Mouse (Mus musculus): ENCODE data around the gene Tspan17. TPM values are rescaled to one million over a fixed set of nuclear protein-coding genes. Genes with fewer than 3 reads are reported as not detected.

Gene Tspan17
- polyA plus RNA-seq, 2 experiments, result 0.28 to 0.58 TPM

GRCm38 (mm10) chr13:54754169-54755080 lies 34.8 kb upstream of the Tspan17 start:
- no peak for TF ChIP-seq CTCF (IDR thresholded peaks at IDR 0.05; ENCODE audit: low read depth)
- TF ChIP-seq EP300 (IDR thresholded peaks at IDR 0.05; ENCODE audit: low read depth), result no peak
- no peaks in the 10 kb centered on the region for H3K9me3 ChIP-seq (ENCODE audit: control insufficient read depth, low read length)
- WGBS (ENCODE audit: insufficient replicate concordance), result 35% methylated on average over 12 of the region's 12 CpGs
- no peak overlapping the region for H3K27ac ChIP-seq
- peaks cover 22% of the 10 kb centered on the region for H3K27me3 ChIP-seq (ENCODE audit: control insufficient read depth, insufficient read depth, low read length)
- H3K9ac ChIP-seq (replicated peaks), result no peak overlapping the region
- H3K36me3 ChIP-seq (replicated peaks; ENCODE audit: control insufficient read depth, insufficient read depth, low read depth), result no peaks in the 10 kb centered on the region
- ATAC-seq (ENCODE audit: insufficient read depth), result no peak
- DNase-seq (ENCODE audit: low read depth in 3 of 3, low spot score in 3 of 3), result no peak
- no peak overlapping the region for H3K4me3 ChIP-seq (ENCODE audit: insufficient read depth in 1 of 2, low read depth in 2 of 2, low read length in 2 of 2)
- H3K4me1 ChIP-seq (replicated peaks; ENCODE audit: control insufficient read depth in 2 of 2, insufficient read depth in 2 of 2, low read length in 1 of 2), result 0 out of 4 replicates have a peak, but pooled peaks cover 0 to 2% of the 10 kb centered on the region in 2 experiments
- no peak overlapping the region for H3K4me2 ChIP-seq (ENCODE audit: low read depth)

GRCm38 (mm10) chr13:54755201-54755830 lies 33.9 kb upstream of the Tspan17 start:
- no peak overlapping the region for H3K4me2 ChIP-seq (ENCODE audit: low read depth)
- no peaks in the 10 kb centered on the region for H3K36me3 ChIP-seq (replicated peaks; ENCODE audit: control insufficient read depth, insufficient read depth, low read depth)
- no peak overlapping the region for H3K9ac ChIP-seq (replicated peaks)
- H3K27me3 ChIP-seq (ENCODE audit: control insufficient read depth, insufficient read depth, low read length), result peaks cover 17% of the 10 kb centered on the region
- H3K4me3 ChIP-seq (ENCODE audit: insufficient read depth in 1 of 2, low read depth in 2 of 2, low read length in 2 of 2), result no peak overlapping the region
- TF ChIP-seq EP300 (IDR thresholded peaks at IDR 0.05; ENCODE audit: low read depth) (no peak), CTCF (IDR thresholded peaks at IDR 0.05; ENCODE audit: low read depth) (no peak)
- DNase-seq (ENCODE audit: low read depth in 3 of 3, low spot score in 3 of 3) (no peak), ATAC-seq (ENCODE audit: insufficient read depth) (no peak)
- 0 out of 4 replicates have a peak, but pooled peaks cover 0 to 2% of the 10 kb centered on the region in 2 experiments for H3K4me1 ChIP-seq (replicated peaks; ENCODE audit: control insufficient read depth in 2 of 2, insufficient read depth in 2 of 2, low read length in 1 of 2)
- H3K27ac ChIP-seq, result no peak overlapping the region
- no peaks in the 10 kb centered on the region for H3K9me3 ChIP-seq (ENCODE audit: control insufficient read depth, low read length)
- WGBS (ENCODE audit: insufficient replicate concordance), result 23% methylated on average over 9 of the region's 9 CpGs

GRCm38 (mm10) chr13:54756156-54756712 lies 32.9 kb upstream of the Tspan17 start:
- no peak for TF ChIP-seq EP300 (IDR thresholded peaks at IDR 0.05; ENCODE audit: low read depth)
- no peak for TF ChIP-seq CTCF (IDR thresholded peaks at IDR 0.05; ENCODE audit: low read depth)
- no peak overlapping the region for H3K27ac ChIP-seq
- H3K4me3 ChIP-seq (ENCODE audit: insufficient read depth in 1 of 2, low read depth in 2 of 2, low read length in 2 of 2), result no peak overlapping the region
- WGBS (ENCODE audit: insufficient replicate concordance), result 63% methylated on average over 8 of the region's 8 CpGs
- 0 out of 4 replicates have a peak, but pooled peaks cover 0 to 2% of the 10 kb centered on the region in 2 experiments for H3K4me1 ChIP-seq (replicated peaks; ENCODE audit: control insufficient read depth in 2 of 2, insufficient read depth in 2 of 2, low read length in 1 of 2)
- DNase-seq (ENCODE audit: low read depth in 3 of 3, low spot score in 3 of 3) (no peak), ATAC-seq (ENCODE audit: insufficient read depth) (no peak)
- no peaks in the 10 kb centered on the region for H3K9me3 ChIP-seq (ENCODE audit: control insufficient read depth, low read length)
- peaks cover 13% of the 10 kb centered on the region for H3K27me3 ChIP-seq (ENCODE audit: control insufficient read depth, insufficient read depth, low read length)
- H3K4me2 ChIP-seq (ENCODE audit: low read depth), result no peak overlapping the region
- H3K9ac ChIP-seq (replicated peaks), result no peak overlapping the region
- no peaks in the 10 kb centered on the region for H3K36me3 ChIP-seq (replicated peaks; ENCODE audit: control insufficient read depth, insufficient read depth, low read depth)

GRCm38 (mm10) chr13:54757093-54757830 lies 31.9 kb upstream of the Tspan17 start:
- no peak overlapping the region for H3K4me2 ChIP-seq (ENCODE audit: low read depth)
- H3K27ac ChIP-seq, result no peak overlapping the region
- TF ChIP-seq EP300 (IDR thresholded peaks at IDR 0.05; ENCODE audit: low read depth) (no peak), CTCF (IDR thresholded peaks at IDR 0.05; ENCODE audit: low read depth) (no peak)
- ATAC-seq (ENCODE audit: insufficient read depth), result no peak
- no peak overlapping the region for H3K4me3 ChIP-seq (ENCODE audit: insufficient read depth in 1 of 2, low read depth in 2 of 2, low read length in 2 of 2)
- H3K4me1 ChIP-seq (replicated peaks; ENCODE audit: control insufficient read depth in 2 of 2, insufficient read depth in 2 of 2, low read length in 1 of 2), result 0 out of 4 replicates have a peak, but pooled peaks cover 0 to 2% of the 10 kb centered on the region in 2 experiments
- WGBS (ENCODE audit: insufficient replicate concordance), result 40% methylated on average over 10 of the region's 10 CpGs
- DNase-seq (ENCODE audit: low read depth in 3 of 3, low spot score in 3 of 3), result no peak
- no peaks in the 10 kb centered on the region for H3K36me3 ChIP-seq (replicated peaks; ENCODE audit: control insufficient read depth, insufficient read depth, low read depth)
- no peak overlapping the region for H3K9ac ChIP-seq (replicated peaks)
- peaks cover 13% of the 10 kb centered on the region for H3K27me3 ChIP-seq (ENCODE audit: control insufficient read depth, insufficient read depth, low read length)
- H3K9me3 ChIP-seq (ENCODE audit: control insufficient read depth, low read length), result no peaks in the 10 kb centered on the region
